Mouse (Mus musculus): Measurements from ENCODE around the gene Gm38431. TPM values are rescaled to one million over a fixed set of nuclear protein-coding genes. Genes with fewer than 3 reads are reported as not detected.

Gene Gm38431
- 0.90 and 4.4 TPM in 2 replicates for polyA plus RNA-seq (2012; rRNA removed)

GRCm38 (mm10) chr9:21091707-21092320, at the start of gene Gm38431, which contains the start of gene Raver1:
TSS of gene Gm38431 (minus strand) at chr9:21091997.
TSS of gene Raver1 (minus strand) at chr9:21092008.
- peak; percentile 63 for DNase-seq (ENCODE audit: low read depth)

- DNase-seq (ENCODE audit: low read depth): no peak
Observed at GRCm38 (mm10) chr9:21138386-21138785, 46.6 kb upstream of the Gm38431 start.

GRCm38 (mm10) chr9:21137229-21137628, 45.4 kb upstream of the Gm38431 start:
- DNase-seq (ENCODE audit: low read depth): no peak

- no peak for DNase-seq (ENCODE audit: low read depth)
Observed at GRCm38 (mm10) chr9:21136401-21136800, 44.6 kb upstream of the Gm38431 start.

- DNase-seq (ENCODE audit: low read depth): no peak
Observed at GRCm38 (mm10) chr9:21135941-21136381, 44.2 kb upstream of the Gm38431 start.

GRCm38 (mm10) chr9:21135329-21135890, 43.6 kb upstream of the Gm38431 start:
- no peak for DNase-seq (ENCODE audit: low read depth)

GRCm38 (mm10) chr9:21134595-21135328, 43.0 kb upstream of the Gm38431 start:
- DNase-seq (ENCODE audit: low read depth): no peak

GRCm38 (mm10) chr9:21133064-21133707, 41.4 kb upstream of the Gm38431 start:
- no peak for DNase-seq (ENCODE audit: low read depth)

GRCm38 (mm10) chr9:21132102-21132775, 40.4 kb upstream of the Gm38431 start:
- DNase-seq (ENCODE audit: low read depth): no peak

- DNase-seq (ENCODE audit: low read depth): peak; percentile 93
Observed at GRCm38 (mm10) chr9:21131059-21131956, 39.5 kb upstream of the Gm38431 start, which contains the start of gene Tyk2. TSS of gene Tyk2 (minus strand) at chr9:21131243.

GRCm38 (mm10) chr9:21126259-21126627, 34.4 kb upstream of the Gm38431 start:
- no peak for DNase-seq (ENCODE audit: low read depth)

GRCm38 (mm10) chr9:21125502-21126258, 33.9 kb upstream of the Gm38431 start:
- no peak for DNase-seq (ENCODE audit: low read depth)

GRCm38 (mm10) chr9:21124837-21125236, 33.0 kb upstream of the Gm38431 start:
- no peak for DNase-seq (ENCODE audit: low read depth)

- DNase-seq (ENCODE audit: low read depth): no peak
Observed at GRCm38 (mm10) chr9:21121483-21121882, 29.7 kb upstream of the Gm38431 start.

- DNase-seq (ENCODE audit: low read depth): no peak
Observed at GRCm38 (mm10) chr9:21117073-21117472, 25.3 kb upstream of the Gm38431 start.

GRCm38 (mm10) chr9:21115105-21115504, 23.3 kb upstream of the Gm38431 start:
- DNase-seq (ENCODE audit: low read depth): no peak

GRCm38 (mm10) chr9:21114190-21114589, 22.4 kb upstream of the Gm38431 start:
- DNase-seq (ENCODE audit: low read depth): no peak

GRCm38 (mm10) chr9:21113751-21114150, 22.0 kb upstream of the Gm38431 start:
- DNase-seq (ENCODE audit: low read depth): no peak

GRCm38 (mm10) chr9:21107607-21108237, 15.9 kb upstream of the Gm38431 start:
- no peak for DNase-seq (ENCODE audit: low read depth)
